Mouse (Mus musculus): ENCODE measurements around the gene Gabrp. TPM values are rescaled to one million over a fixed set of nuclear protein-coding genes. Genes with fewer than 3 reads are reported as not detected.

Gabrp gene
- total and polyA plus RNA-seq, 3 experiments: 0.08 TPM; not detected in 2

GRCm38 (mm10) chr11:33544121-33544520 lies 34.6 kb downstream of the Gabrp start:
- peak; percentile 29 for DNase-seq (ENCODE audit: extremely low read depth)
- Histone ChIP-seq H3K79me2 (replicated peaks; ENCODE audit: control insufficient read depth, extremely low read depth, insufficient read depth, poor library complexity, severe bottlenecking) (no peaks in the 10 kb centered on the region), H3K27ac (ENCODE audit: insufficient read depth, low read depth) (no peak overlapping the region), H3K4me2 (ENCODE audit: insufficient read depth, low read depth, poor library complexity, severe bottlenecking) (peak overlapping the region; percentile 65), H3K36me3 (replicated peaks in 1 of 2; ENCODE audit: control insufficient read depth in 1 of 2, insufficient read depth in 1 of 2, low read length in 1 of 2) (no peaks in the 10 kb centered on the region), H3K4me3 (replicated peaks in 1 of 3; ENCODE audit: low read depth in 2 of 3, low read length in 2 of 3, poor library complexity in 1 of 3) (no peak overlapping the region), H3K9me3 (replicated peaks; ENCODE audit: low read length) (no peaks in the 10 kb centered on the region), H3K4me1 (ENCODE audit: control insufficient read depth in 1 of 2, insufficient read depth in 2 of 2) (peaks cover 0 to 5% of the 10 kb centered on the region in 2 experiments; a peak in 2 of 4 replicates), H3K27me3 (replicated peaks) (no peaks in the 10 kb centered on the region), H3K9ac (ENCODE audit: insufficient read depth, low read depth) (no peak overlapping the region)
- no peak for TF ChIP-seq MYC (IDR thresholded peaks at IDR 0.05; ENCODE audit: low read depth, low read length)
- TF ChIP-seq ZC3H11A (IDR thresholded peaks at IDR 0.05; ENCODE audit: low read depth, low read length): no peak
- no peak for TF ChIP-seq NRF1 (IDR thresholded peaks at IDR 0.05; ENCODE audit: low read depth, low read length)
- 0 out of 2 replicates have a peak, but pooled peaks have one; percentile 30 for TF ChIP-seq IRF4 (IDR thresholded peaks at IDR 0.05; ENCODE audit: low read depth, low read length)
- peak; percentile 73 for TF ChIP-seq ZNF384 (IDR thresholded peaks at IDR 0.05; ENCODE audit: low read depth, low read length)
- in situ Hi-C loops (cut with MboI; ENCODE audit: low pct_ligation_motif_present, low pct_unique_long_range_greater_than_20kb, low sequenced_read_pairs): no loop called here
- dilution Hi-C loops (cut with MboI; ENCODE audit: extremely low pct_ligation_motif_present, extremely low pct_unique_long_range_greater_than_20kb, low sequenced_read_pairs): no loop called here

- Histone ChIP-seq H3K27me3 (replicated peaks) (no peaks in the 10 kb centered on the region), H3K9ac (ENCODE audit: insufficient read depth, low read depth) (no peak overlapping the region), H3K9me3 (replicated peaks; ENCODE audit: low read length) (no peaks in the 10 kb centered on the region), H3K4me1 (ENCODE audit: control insufficient read depth in 1 of 2, insufficient read depth in 2 of 2) (no peaks in the 10 kb centered on the region), H3K27ac (ENCODE audit: insufficient read depth, low read depth) (no peak overlapping the region), H3K4me3 (replicated peaks in 1 of 3; ENCODE audit: low read depth in 2 of 3, low read length in 2 of 3, poor library complexity in 1 of 3) (no peak overlapping the region), H3K79me2 (replicated peaks; ENCODE audit: control insufficient read depth, extremely low read depth, insufficient read depth, poor library complexity, severe bottlenecking) (no peaks in the 10 kb centered on the region), H3K36me3 (replicated peaks in 1 of 2; ENCODE audit: control insufficient read depth in 1 of 2, insufficient read depth in 1 of 2, low read length in 1 of 2) (no peaks in the 10 kb centered on the region), H3K4me2 (ENCODE audit: insufficient read depth, low read depth, poor library complexity, severe bottlenecking) (no peak overlapping the region)
- in situ Hi-C loops (cut with MboI; ENCODE audit: low pct_ligation_motif_present, low pct_unique_long_range_greater_than_20kb, low sequenced_read_pairs) (no loop called here), dilution Hi-C loops (cut with MboI; ENCODE audit: extremely low pct_ligation_motif_present, extremely low pct_unique_long_range_greater_than_20kb, low sequenced_read_pairs) (no loop called here)
- no peak for TF ChIP-seq MAFK (IDR thresholded peaks at IDR 0.05; ENCODE audit: insufficient replicate concordance, low read length)
- no peak for TF ChIP-seq ZC3H11A (IDR thresholded peaks at IDR 0.05; ENCODE audit: low read depth, low read length)
- TF ChIP-seq ETS1 (conservative IDR thresholded peaks at IDR 0.05; ENCODE audit: low read depth, low read length): no peak
- no peak for TF ChIP-seq TCF12 (IDR thresholded peaks at IDR 0.05; ENCODE audit: low read depth, low read length)
- no peak for TF ChIP-seq POLR2A (IDR thresholded peaks at IDR 0.05; ENCODE audit: low read depth, low read length)
- TF ChIP-seq ZNF384 (IDR thresholded peaks at IDR 0.05; ENCODE audit: low read depth, low read length): no peak
- TF ChIP-seq CHD2 (IDR thresholded peaks at IDR 0.05; ENCODE audit: low read length): no peak
- TF ChIP-seq JUN (IDR thresholded peaks at IDR 0.05; ENCODE audit: insufficient read depth, low read depth, low read length): no peak
- TF ChIP-seq USF1 (IDR thresholded peaks at IDR 0.05; ENCODE audit: low read depth, low read length): no peak
- no peak for TF ChIP-seq ELF1 (IDR thresholded peaks at IDR 0.05; ENCODE audit: low read depth, low read length)
- TF ChIP-seq EP300 (IDR thresholded peaks at IDR 0.05; ENCODE audit: low read length): no peak
- TF ChIP-seq TBP (conservative IDR thresholded peaks at IDR 0.05; ENCODE audit: low read depth, low read length): no peak
- TF ChIP-seq NRF1 (IDR thresholded peaks at IDR 0.05; ENCODE audit: low read depth, low read length): no peak
- no peak for DNase-seq (ENCODE audit: extremely low read depth)
Observed at GRCm38 (mm10) chr11:33537390-33538125, 41.2 kb downstream of the Gabrp start.
